Mouse (Mus musculus) C2C12 (cell line): ENCODE results near the gene Pla2g15.

Experiments used
- CTCF ChIP-seq: IDR thresholded peaks from one replicate; pipeline ENCODE4 v1.5.1; 2011; ENCODE audit not compliant: control insufficient read depth, insufficient read depth, insufficient read length
- USF1 ChIP-seq: IDR thresholded peaks from one replicate; pipeline ENCODE4 v1.6.1; 2011; ENCODE audit warnings: low read depth, mild to moderate bottlenecking, control low read depth, moderate library complexity

GRCm38 (mm10) chr8:106140191-106140590, 10.0 kb upstream of the Pla2g15 start:
- no peak for TF ChIP-seq USF1
- no peak for TF ChIP-seq CTCF
